Mouse (Mus musculus): ENCODE measurements at regions not wholly inside any gene's neighbourhood (a gene's known extent, or its start where the extent isn't known, plus 50 kb on each side); places are given as distances from the start of the nearest gene placed in this dataset.

DNA sequence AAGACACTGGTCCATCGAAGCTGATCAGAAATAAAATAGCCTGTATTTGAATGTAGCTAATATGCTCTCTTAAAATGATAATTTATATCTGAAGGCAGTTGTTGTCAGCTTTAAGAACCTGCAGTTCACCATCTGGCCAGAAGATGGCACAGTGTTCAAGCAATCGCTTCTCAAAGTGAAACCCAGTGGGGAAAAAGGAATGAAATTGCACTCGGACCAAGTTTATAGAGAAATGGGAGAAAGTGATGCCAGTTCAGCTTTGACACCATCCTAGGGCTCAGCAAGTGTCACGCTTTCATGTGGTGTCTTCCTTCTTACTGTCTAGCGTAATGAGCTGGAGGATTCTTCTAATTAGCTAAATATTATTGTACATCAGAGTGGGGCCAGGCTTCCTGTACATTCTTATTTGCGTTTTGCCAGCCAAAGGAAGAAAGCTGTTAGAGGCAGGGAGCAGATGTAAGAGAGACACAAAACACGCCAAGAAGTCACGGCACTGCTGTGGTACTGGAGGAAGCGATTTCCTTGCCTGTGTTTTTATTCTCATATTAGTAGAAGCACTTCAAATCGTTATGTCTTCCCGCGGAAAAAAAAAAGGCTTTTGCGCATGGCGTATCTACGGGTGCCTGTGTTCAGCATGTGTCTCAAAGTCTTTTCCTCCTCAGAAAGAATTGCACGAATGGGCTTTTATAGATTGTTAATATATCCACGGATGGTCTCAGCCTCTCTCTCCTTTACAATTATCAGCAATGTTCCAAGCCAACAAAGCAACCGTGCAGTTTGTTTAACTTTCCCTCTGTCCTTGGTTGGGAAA lies 237.1 kb downstream of the Gm765 start:
- 49% methylated on average over 18 of the region's 18 CpGs for WGBS
- no peak for ATAC-seq (ENCODE audit: low FRiP score, low read depth)
- peak overlapping the region; percentile 10; the same call in 1 of the 2 replicates for H3K4me3 ChIP-seq

DNA sequence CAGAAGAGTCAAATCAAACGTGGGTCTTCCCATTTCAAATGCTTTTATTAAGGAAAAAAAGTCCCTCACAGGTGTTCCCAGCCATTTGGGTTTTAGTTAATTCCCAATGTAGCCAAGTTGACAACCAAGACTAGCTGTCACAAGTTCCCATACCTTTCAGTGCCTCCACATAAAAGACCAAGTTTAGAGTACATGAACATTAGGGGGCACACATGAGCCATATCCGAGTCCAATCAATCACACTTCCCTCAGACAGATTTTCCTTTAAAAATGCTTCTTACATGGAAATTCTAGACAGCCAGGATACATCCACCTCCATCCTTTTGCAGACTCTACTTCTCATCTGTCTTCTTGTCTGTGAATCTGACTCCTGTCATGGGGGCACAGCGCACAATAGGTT lies 238.1 kb downstream of the Gm765 start:
- no peak for ATAC-seq (ENCODE audit: low FRiP score, low read depth)
- H3K9me3 ChIP-seq = no peaks in the 10 kb centered on the region
- 53% methylated on average over 3 of the region's 3 CpGs for WGBS
- H3K4me1 ChIP-seq (replicated peaks) = peaks cover 6% of the 10 kb centered on the region; the same call in 1 of the 2 replicates
- H3K27ac ChIP-seq (replicated peaks) = no peak overlapping the region
- H3K4me3 ChIP-seq = no peak overlapping the region
- peaks cover 11% of the 10 kb centered on the region; the same call in 1 of the 2 replicates for H3K27me3 ChIP-seq
- H3K36me3 ChIP-seq = no peaks in the 10 kb centered on the region
- H3K9ac ChIP-seq = no peak overlapping the region
- H3K4me2 ChIP-seq = no peak overlapping the region

More for the DNA sequence above, 237.1 kb downstream of the Gm765 start:
- peak overlapping the region; percentile 43 for H3K4me2 ChIP-seq
- 0 out of 2 replicates have a peak overlapping the region, but pooled peaks have one; percentile 1 for H3K9ac ChIP-seq
- no peak overlapping the region for H3K27ac ChIP-seq (replicated peaks)
- peaks cover 6% of the 10 kb centered on the region; the same call in 1 of the 2 replicates for H3K4me1 ChIP-seq (replicated peaks)
- peaks cover 11% of the 10 kb centered on the region; the same call in 1 of the 2 replicates for H3K27me3 ChIP-seq
- H3K9me3 ChIP-seq = no peaks in the 10 kb centered on the region
- H3K36me3 ChIP-seq = no peaks in the 10 kb centered on the region

DNA sequence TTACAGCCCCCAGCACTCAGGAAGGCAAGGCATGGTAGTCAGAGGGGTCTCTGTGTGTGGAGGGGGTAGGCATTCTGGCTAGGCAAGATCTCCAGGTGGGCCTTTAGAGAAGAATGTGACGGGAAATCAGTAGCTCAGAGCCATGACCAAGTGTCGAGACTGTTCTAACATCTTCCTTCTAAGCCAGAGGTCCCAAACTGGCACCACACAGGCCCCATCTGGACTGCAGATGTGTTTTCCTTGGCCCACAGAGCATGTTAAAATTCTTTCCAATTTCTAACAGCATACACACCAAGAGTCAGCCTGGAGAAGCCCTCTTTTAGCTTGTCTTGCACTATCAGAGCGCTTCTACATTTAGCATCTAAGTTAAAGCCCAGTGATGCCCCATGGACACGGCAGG lies 241.5 kb downstream of the Gm765 start:
- no peak for ATAC-seq (ENCODE audit: low FRiP score, low read depth)
- 86% methylated on average over 4 of the region's 4 CpGs for WGBS
- Histone ChIP-seq H3K27ac (replicated peaks) (no peak overlapping the region), H3K9ac (no peak overlapping the region), H3K27me3 (peaks cover 11% of the 10 kb centered on the region; the same call in 1 of the 2 replicates), H3K4me1 (replicated peaks) (peaks cover 6% of the 10 kb centered on the region; the same call in 1 of the 2 replicates), H3K9me3 (no peaks in the 10 kb centered on the region), H3K4me3 (no peak overlapping the region), H3K4me2 (no peak overlapping the region), H3K36me3 (no peaks in the 10 kb centered on the region)

DNA sequence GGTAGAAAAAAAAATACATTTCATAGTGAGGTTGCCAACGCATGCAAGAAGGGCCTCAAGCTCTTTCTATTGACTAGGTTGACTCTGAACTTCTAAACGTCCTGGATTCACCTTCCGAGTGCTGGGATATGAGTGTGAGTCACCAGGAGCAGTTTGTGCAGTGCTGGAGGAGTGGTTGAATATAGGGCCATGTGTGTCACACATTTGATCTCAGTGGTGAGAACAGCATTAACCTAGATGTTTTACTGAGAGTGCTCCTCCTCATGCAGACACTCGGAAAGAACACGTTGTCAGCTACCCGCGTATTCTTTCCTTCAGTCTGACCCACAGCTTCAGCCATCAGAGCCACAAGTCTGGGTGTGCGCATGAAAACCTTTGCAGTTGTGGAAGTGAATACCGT lies 243.4 kb downstream of the Gm765 start:
- H3K4me2 ChIP-seq = no peak overlapping the region
- no peak overlapping the region for H3K4me3 ChIP-seq
- ATAC-seq (ENCODE audit: low FRiP score, low read depth) = no peak
- 92% methylated on average over 9 of the region's 9 CpGs for WGBS
- H3K36me3 ChIP-seq = no peaks in the 10 kb centered on the region
- H3K9me3 ChIP-seq = no peaks in the 10 kb centered on the region
- peaks cover 9% of the 10 kb centered on the region; the same call in 1 of the 2 replicates for H3K27me3 ChIP-seq
- H3K4me1 ChIP-seq (replicated peaks) = no peaks in the 10 kb centered on the region
- H3K27ac ChIP-seq (replicated peaks) = no peak overlapping the region
- no peak overlapping the region for H3K9ac ChIP-seq

DNA sequence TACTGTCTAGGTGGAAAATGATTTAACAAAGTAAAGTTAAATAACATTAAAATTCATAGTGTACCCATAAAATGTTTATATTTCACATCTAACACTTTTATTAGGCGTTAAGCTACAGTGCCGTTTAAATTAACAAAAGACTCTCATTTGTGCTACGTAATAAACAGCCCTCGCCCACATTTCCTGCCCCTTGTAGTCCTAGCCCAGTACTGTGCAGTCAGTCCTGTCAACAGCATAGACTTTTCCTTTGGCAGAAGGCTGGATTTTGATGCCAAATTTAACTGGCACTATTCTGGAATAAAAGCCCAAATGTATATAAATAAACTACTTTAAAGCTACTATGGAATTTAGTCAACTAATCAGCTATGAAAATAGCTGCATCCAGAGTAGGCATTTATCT lies 247.3 kb downstream of the Gm765 start:
- no peaks in the 10 kb centered on the region for H3K27me3 ChIP-seq
- ATAC-seq (ENCODE audit: low FRiP score, low read depth) = no peak
- H3K9ac ChIP-seq = no peak overlapping the region
- H3K9me3 ChIP-seq = no peaks in the 10 kb centered on the region
- WGBS = 64% methylated on average over 4 of the region's 4 CpGs
- no peaks in the 10 kb centered on the region for H3K4me1 ChIP-seq (replicated peaks)
- H3K36me3 ChIP-seq = no peaks in the 10 kb centered on the region
- no peak overlapping the region for H3K27ac ChIP-seq (replicated peaks)
- H3K4me2 ChIP-seq = no peak overlapping the region
- H3K4me3 ChIP-seq = no peak overlapping the region

DNA sequence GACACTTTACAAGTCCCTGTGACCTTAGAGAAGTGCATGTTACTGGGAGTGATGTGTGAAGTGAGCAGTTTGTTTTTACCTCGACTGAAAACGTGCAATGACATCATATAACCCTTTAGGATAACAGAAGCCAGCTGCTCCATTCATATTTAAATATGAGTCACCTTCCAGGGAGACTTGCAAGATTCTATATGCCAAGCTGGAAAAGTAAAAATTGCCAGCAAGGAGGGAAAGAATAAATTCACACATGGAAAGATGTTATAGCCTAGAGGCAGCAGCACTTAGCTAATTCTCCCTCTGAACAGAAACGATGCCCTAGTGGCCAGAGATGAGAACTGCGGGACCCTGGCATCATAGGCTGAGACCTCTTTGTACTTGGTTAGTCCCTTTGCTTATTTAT lies 253.4 kb downstream of the Gm765 start:
- Histone ChIP-seq H3K4me3 (no peak overlapping the region), H3K9me3 (no peaks in the 10 kb centered on the region), H3K36me3 (no peaks in the 10 kb centered on the region), H3K4me2 (no peak overlapping the region), H3K27me3 (no peaks in the 10 kb centered on the region), H3K9ac (no peak overlapping the region), H3K4me1 (replicated peaks) (no peaks in the 10 kb centered on the region), H3K27ac (replicated peaks) (no peak overlapping the region)
- ATAC-seq (ENCODE audit: low FRiP score, low read depth) = no peak
- 53% methylated on average over 4 of the region's 4 CpGs for WGBS

DNA sequence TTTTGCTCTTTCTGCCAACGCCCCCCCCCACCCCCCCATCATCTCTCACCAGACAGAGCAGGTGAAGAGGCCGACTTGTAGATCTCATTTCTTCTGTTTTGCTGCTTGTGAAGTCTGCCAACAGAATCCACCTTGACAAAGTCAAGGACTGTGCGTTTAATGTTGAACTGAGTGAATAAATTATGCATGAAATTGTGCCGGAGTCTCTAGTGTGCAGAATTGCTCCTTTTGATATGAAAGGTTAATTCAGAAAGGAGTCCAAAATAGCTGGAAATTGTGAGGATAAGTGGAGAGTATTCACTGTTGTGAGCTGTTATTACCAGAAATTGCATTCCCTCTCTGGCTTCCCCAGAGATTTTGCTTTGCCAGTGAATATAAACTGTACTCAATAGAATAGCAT lies 262.5 kb downstream of the Gm765 start:
- Histone ChIP-seq H3K4me3 (no peak overlapping the region), H3K27ac (replicated peaks) (no peak overlapping the region), H3K27me3 (no peaks in the 10 kb centered on the region), H3K36me3 (no peaks in the 10 kb centered on the region), H3K9me3 (no peaks in the 10 kb centered on the region), H3K4me2 (no peak overlapping the region), H3K9ac (no peak overlapping the region), H3K4me1 (replicated peaks) (peaks cover 17% of the 10 kb centered on the region; the same call in 1 of the 2 replicates)
- 44% methylated on average over 4 of the region's 4 CpGs for WGBS
- ATAC-seq (ENCODE audit: low FRiP score, low read depth) = no peak
